Mouse (Mus musculus): ENCODE results near the gene Rps21.
"Not testable (repeated sequence)": the region's sequence is repeated elsewhere in the genome, so short reads cannot be mapped to it uniquely, and the experiment has no call there.

The Rps21 gene

DNA sequence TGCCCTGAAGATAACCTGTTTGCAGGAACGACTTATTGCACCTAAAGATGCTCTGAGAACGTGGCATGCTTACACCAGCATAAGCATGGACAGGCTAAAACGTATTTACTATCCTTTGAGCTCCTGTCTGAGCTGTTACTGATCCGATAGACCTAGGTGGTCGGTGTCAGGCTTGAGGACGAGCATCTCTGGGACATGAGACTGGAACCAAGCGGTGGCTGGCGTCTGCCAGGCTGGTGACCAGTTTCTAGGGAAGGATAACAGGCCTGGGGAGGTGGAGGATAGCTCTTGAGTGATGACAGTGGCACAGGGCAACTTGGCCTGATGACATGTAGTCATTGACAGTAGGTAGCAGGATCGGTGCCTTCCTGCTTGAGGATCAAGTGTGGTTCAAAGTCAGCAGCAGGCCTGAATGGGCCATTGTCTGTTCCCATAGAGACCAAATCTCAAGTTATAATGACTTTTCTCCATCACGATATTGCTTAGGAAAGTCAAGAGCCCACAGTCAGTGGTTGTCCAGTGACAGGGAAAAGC is 1.8 kb downstream of the Rps21 start:
- DNase-seq (ENCODE audit: low read depth, low spot score) = not testable (repeated sequence)

DNA sequence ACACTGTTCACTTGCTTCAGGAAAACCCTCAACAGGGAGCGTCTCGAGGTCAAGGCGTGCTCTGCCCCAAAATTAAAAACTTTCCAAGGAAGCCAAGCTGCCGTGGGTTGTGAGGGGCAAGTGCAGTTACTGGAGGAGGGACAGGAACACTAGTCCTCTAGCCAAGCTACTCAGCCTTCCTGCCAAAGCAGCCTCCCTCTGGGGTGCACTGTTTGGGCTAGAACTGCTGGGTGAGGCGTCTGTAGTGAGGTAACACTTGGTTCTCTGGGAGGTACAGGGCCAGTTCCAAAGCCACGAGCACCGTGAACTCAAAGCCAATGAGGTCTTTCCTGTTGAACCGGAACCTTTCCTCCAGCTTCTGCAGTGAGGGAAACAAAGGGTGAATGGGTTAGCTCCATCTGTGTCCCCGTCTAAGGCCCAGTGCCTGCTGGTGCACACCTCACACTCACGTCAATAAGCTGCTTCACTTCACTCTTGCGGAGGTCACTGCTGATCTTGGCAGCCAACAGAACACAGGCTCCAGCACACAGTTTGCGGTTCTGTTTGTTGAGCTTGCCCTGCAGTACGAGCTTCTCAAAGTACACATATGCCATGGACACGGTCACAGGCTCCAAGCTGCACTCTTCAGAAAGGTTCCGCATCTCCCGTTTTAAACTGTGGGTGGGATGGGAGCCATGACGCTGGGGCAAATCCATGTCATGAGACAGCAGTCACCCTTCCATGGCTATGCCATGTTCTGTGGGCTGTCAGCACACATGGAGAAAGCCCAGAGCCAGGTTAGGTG is 2.8 kb downstream of the Rps21 start:
- not testable (repeated sequence) for DNase-seq (ENCODE audit: low read depth, low spot score)

DNA sequence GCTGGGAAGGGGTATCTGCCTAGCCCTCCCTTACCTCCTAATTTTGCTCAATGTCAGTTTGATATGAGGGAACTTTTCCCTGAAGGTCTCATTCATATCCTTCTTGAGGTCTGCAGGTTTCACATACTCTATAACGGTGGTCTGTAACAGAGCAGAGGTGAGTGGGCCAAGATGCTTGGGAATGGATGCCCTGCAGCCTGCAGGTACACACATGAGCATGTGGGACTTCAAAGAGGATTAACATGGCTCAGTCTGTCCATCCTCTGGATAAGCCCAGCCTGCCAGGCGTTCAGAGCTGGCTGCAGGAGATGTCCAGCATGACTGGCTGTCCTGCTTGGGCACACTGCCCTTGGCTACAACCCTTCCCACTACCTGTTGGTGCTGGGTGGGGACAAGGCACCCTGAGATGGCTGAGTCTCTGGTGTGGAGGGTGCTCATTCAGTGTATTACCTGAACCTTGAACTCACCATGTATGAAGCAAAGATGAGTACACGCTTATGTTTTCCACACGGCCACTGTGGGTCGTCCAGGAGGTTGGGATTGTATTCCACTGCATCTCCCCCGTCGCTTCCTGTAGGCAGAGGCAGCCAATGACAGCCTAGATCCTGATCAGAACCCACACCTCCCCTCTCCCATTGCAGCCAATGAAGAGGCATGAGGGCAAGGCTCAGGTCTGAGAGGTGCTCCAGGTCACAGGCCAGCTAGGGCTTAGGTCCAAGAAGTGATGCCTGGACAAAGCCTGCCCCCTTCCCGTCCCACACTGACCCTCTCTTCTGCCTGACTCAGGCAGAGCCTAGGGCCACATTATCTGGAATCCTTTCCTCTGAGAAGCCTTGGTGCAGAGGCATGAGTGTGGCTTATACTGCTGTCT is 3.7 kb downstream of the Rps21 start:
- DNase-seq (ENCODE audit: low read depth, low spot score) = no peak

DNA sequence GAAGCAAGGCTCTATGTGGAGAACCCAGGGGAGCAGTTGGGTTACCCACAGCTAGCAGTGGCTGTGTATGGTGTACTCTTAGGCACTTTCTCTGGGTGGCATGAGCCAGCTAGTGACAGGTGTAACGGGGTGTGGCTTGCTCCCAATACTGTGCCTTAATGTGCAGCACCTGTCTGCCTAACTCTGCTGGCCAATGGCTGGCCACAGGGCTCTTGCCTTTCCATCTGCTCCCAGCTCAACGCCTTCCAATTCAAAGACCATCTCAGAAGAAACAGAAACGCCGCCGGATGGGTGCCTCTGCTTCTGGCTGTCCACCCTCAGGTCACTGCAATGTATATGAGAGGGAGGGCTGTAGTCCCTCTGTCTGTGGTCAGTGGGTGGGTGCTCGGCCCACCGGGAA is 4.7 kb downstream of the Rps21 start:
- no peak for DNase-seq (ENCODE audit: low read depth, low spot score)

DNA sequence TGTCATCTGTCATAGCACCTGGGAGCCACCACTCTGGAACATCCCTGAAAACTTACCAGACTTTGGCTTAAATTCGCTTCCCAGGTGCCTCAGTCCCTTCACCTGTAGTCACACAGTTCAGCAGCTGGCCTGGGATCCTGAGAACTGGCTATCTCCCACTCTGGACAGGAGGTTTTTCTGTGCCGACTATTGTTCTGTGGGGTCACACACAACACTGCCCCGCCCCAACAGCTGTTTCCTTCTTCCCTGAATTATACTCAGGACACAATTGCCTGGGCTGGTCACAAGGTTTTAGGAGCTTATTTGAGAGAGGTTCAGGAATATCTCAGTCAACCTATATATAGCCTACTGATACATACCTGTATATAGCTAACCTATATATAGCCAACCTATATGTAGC is 5.3 kb downstream of the Rps21 start:
- DNase-seq (ENCODE audit: low read depth, low spot score) = no peak

DNA sequence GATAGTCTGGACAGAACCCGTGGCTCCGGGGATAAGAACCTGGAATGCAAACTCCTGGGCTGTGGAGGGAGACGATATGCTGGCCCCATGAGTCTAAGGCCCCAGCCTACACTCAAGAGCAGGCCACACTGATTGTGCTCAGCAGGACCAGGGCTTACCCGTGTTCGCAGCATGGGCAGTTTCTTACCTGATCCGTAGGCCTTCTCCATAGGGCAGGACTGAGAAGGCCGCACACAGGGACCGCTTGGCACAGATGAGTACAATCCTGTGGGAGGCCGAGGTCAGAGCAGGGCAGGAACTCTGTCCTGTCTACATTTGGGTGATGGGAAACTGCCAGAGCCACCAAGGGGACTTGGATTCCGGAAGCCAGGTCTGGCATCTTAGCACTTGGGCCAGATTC is 5.7 kb downstream of the Rps21 start:
- no peak for DNase-seq (ENCODE audit: low read depth, low spot score)

DNA sequence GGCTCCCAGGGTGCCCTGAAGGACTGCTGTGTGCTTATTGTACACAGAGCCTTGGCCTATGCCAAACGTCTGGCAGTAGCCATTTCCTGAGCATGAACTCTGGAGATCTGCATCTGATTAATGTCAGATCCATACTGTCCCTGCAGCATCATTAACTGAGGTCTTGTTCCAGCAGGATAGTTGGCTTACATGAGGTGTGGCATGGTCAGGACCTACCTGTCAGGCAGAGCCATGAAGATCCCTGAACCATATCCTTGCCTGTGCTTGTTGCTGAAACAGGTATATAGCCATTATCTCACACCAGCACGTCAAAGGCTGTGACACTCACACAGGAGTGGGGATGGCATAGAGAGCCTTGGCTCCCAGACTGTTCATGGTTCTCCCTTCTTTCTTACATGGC is 10.8 kb downstream of the Rps21 start:
- no peak for DNase-seq (ENCODE audit: low read depth, low spot score)

DNA sequence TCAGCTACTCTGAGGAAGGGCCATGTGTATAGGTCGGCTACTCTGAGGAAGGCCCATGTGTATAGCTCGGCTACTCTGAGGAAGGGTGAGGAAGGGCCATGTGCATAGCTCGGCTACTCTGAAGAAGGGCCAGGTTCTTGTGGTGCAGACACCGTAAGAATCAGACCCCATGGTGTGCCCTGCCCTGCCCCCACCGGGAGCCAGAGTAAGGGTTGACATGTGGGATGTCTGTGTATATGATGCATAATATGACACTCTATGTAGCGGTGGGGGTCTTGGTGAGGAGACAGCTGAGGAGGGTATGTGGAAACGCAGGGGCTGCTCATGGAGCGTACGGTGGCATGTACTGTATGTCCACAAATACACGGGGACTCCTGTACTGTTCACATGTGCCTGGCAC is 12.2 kb downstream of the Rps21 start:
- no peak for DNase-seq (ENCODE audit: low read depth, low spot score)

DNA sequence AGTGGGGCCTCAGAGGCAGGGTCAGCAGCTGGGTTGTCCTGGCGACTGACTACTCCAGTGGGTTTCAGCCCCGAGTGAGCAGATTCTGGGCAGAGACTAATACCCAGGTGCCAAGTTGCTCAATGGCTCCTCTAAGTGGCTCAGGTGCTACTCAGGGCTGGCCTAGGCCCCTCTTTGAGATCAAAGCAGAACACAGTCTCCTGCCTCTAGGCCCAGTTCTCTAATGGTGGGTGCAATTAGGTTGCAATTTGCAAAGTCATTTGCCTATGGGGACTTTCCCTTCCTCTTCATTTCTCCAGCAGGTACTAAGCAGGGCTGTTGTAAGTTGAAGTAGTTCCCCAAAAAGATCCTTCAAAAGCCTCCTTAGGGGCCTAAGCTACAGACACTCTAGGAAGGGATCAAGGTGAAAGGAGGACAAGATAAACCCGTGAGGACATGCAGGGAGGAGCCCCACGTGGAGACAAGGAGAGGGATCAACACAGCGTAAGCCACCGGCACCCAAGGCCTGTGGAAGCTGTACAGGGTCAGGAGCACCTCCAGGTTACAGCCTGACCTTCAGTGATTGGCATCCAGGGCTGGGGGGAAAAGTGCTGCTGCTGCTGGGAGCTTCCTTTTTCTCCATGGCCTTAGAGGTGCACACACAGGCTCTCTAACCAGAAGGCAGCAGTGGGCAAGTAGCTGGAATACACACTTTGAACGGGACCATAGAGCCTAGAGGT is 13.5 kb downstream of the Rps21 start:
- no peak for DNase-seq (ENCODE audit: low read depth, low spot score)

DNA sequence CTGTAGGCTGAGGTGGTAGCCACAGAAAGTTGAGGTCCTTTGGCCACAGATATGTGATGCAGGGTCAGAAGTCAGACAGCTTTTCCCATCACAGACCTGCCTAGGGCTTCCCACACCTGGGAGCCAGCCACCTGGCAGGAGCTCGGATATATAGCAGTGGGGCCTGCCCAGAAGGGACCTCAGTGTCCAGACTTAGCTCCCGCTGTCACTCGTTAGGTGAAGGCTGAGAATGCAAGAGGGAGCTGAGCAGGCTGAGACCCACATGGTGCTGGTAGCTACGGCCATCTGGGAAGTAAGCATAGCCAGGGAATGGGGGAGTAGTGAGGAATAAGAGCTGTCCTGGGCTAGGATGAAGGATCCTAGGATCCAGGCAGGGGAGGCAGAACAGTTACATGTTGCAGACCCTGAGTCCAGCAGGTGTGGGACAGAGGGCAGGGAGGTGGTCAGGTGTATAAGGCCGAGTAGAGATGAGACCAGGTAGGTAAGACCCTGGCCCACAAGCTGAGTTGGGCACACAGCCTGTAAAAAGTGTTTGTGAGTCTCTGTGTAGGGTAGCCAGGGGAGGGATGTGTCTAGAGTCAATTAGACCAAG is 14.7 kb downstream of the Rps21 start:
- DNase-seq (ENCODE audit: low read depth, low spot score) = no peak

DNA sequence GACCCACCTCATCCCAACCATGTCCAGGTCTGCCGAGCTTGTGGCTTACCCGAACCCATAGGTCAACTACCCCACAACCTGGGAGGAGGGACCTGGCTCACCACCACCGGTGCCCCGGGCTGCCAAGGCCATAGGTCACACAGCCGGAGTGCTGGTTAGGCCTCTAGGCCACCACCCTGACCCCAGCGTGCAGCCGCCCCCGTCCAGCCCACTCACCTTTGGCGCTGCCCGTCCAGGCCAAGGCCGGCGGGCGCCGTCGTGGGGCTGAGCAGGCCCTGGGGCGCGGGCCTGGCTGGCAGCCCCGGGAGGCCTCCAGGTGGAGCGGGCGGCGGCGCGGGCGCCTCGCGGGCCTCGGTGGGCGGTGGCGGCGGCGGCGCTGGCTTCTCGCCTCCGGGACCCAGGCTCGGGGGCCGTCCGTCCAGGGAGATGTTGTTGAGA is 15.7 kb downstream of the Rps21 start:
- no peak for DNase-seq (ENCODE audit: low read depth, low spot score)

DNA sequence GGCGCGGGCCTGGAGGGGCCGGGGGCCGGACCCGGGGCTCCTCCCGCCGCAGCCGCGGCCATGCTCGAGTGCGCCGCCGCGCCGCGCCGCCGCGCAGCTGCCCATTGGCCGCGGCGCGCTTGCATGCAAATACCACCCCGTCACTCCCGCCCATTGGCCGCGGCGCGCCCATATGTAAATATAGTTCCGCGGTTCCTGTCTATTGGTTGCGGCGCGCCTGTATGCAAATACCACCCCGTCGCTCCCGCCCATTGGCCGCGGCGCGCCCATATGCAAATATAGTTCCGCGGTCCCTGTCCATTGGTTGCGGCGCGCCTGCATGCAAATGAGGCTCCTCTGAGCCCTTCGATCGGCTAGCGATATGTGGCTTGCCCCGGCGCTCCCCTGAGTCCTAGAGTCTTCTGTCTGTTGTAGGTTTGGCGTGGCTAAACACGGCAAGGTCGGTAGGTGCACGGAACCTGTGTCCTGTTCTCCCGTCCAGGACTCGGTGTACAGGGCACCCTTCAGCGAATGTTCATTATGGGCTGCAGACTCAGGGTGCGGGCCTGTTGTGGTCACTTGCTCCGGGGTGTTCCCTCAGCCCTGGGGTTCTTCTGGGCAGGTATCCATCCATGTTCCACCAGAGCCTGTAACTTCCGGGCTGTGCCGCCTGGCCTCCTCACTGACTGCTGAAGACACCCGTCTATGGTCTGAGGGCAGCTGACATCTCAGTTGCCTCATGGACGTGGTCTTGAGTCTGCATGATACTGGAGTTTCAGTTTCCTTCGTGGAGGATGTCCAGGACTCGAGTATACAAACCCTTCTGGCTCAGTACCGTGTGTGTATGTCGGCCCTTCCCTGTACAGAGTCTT is 16.4 kb downstream of the Rps21 start, which contains the start of gene Cables2:
TSS of gene Cables2 (minus strand) at position 103 of the 851 bp plus-strand sequence.
- DNase-seq (ENCODE audit: low read depth, low spot score) = peak; percentile 89

DNA sequence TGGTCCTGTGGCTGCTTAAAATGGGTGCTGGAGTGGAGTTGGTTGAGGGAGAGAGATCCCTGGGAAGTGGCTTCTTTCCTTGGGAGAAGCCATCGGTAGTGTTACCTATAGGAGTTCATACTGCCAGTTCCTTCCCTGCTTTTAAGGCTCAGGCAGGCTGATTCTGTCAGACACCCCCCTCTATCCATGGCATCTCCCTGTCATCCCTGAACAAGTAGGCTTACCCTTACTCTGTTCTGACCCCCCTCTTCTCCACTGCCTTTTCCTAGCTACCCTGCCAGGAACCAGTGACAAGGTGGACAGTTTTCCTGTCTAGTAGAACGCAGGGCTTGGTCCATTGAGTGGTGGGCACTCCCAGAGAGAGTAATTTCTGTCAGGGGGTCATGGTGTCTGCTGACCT is 17.3 kb downstream of the Rps21 start:
- DNase-seq (ENCODE audit: low read depth, low spot score) = no peak

DNA sequence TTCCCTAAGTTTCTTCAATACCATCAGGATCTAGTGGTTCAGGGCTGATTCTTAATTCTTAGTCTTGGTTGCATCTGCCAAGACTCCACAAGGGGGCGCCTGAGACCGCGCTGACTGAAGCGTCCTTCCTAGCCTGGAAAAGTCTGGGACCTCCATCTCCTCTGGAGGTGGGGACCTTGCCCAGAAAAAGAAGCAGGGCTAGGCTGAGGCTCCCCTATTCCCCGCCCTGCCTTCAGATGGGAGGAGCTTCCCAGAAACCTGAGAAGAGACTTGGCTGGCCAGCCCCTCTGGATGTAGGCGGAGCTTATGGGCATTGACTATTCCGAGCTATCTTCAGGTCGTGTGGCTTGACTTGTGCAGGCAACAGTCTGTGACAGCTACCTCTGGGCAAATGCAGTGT is 18.7 kb downstream of the Rps21 start:
- peak; percentile 64 for DNase-seq (ENCODE audit: low read depth, low spot score)

DNA sequence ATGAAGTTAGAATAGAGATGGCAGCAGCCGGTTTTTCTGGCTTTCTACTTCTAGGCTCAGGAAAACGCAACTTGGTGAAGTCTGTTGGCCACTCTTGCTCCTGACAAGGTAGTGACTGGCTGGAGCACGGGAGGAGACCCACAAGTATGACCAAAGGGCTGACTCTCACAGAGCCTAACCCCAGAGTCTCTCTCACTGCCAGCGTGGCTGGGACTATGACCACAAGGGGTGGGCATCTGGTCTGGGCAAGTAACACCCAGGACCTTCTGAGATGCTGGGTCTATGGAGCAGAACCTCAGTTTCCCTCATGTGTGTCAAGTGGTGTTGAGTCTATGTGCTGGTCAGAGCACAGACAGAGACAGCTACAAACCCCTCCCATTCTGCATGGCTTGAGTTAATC is 19.2 kb downstream of the Rps21 start:
- DNase-seq (ENCODE audit: low read depth, low spot score) = no peak

DNA sequence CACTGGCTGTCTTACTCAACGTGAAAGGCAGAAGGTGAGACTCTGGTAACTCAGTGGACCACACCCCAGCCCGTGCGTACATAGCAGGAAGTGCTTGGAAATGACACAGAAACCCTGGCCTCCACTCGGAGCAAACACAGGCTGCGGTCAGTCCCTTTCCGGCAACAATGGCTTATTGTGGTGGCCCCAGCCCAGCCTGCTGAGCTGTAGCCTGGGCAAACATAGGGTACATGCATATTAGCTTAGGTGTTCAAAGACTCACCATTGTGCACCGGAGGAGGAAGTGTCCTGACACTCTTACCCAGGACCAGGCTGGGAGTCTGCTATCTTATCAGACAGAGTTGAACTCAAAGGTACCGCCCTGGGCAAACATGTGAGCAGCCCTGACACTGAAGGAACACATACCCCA is 19.7 kb downstream of the Rps21 start:
- no peak for DNase-seq (ENCODE audit: low read depth, low spot score)

DNA sequence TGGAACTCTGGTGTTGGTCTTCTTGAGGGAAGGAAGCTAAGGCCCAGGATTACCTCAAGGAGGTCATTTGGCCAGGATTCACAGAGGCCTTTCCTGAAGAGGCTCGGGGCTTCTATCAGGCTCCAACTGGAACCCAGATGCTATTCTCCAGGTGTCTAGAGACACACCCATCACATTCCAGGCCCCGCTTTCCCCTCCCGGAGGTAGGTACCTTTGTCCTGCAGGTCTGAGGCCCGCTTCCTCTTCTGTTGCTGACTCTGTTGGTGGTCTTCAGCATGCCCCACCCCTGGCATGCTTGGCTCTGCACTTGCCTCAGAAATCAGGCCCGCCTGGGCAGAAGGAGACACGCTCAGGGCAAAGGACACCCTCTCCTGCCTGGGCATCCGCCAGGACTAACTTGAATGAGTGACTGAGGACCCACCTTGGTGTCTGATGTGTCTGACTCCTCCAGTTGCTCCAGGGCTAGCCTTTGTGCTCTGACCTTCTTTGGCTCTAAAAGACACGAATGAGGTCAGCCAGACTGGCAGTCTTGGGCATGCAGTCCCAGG is 20.7 kb downstream of the Rps21 start:
- DNase-seq (ENCODE audit: low read depth, low spot score) = no peak

DNA sequence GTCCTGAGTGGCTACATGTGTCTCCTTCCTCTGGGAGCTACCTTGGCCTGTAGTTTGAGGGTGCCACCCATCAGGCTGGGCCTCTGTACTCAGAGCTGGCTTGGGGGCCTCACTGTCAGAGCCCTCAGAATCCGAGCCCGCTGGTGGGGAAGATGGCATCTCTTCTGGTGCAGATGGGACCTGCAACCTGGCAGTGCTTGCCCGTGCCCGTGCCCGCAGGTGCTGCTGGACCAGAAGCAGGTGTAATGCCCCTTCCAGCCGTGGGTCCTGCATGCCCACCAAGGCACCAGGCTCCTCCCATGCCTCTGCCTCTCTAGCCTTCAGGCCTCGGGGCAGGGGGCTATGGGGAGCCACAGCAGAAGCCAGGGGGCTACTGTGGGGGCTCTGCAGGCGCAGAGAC is 22.1 kb downstream of the Rps21 start:
- DNase-seq (ENCODE audit: low read depth, low spot score) = no peak

DNA sequence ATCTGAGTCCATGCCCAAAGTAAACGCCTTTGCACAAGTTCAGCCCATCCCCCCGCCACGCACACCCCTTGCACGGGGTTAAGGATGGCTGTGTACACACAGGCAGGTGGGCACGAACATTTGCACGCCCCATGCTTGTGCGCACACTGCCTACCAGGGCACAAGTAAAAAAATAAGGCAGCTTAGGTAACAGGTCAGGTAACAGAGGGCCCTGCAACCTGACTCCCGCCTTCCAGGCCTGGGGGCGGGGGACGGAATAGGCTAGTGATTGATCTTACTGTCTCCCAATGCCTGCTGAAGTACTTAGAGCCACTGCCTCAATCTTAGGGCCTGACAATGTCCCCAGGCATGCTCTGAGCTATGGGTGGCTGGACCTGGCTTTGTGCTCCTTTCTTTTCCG is 31.8 kb downstream of the Rps21 start:
- no peak for DNase-seq (ENCODE audit: low read depth, low spot score)

DNA sequence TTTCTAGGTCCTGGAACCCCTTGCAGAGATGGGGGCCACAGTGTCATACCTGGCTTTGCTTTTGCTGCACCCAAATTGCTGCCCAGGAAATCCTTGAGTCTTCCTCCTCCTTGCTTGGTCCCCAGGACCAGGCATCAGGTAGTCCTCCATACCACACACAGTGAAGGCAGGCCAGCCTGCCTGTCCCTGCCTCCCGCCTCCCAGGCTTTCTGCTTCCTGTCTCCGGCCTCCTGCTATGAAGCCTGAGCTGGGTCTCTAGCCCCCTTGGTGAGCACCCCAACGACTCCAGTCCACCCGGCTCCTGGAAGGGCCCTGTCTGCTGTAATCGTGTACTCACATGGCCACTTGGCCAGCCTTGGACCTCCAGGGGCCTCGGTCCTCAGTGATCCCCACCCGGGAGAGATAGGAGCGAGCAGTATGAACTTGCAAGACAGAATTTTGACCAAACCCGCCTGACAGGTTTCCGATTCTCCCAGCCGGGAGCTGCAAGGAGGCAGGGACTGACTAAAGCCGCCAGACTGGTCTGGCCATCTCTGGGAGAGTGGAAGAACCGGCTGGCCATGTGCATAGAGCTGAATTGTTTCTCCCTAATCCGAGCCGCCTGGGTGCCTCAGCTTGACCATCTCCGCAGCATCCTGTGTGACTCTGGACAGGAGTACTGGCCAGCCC is 32.4 kb downstream of the Rps21 start, which contains the start of gene Rbbp8nl:
TSS of gene Rbbp8nl (minus strand) at position 440 of the 669 bp plus-strand sequence.
- DNase-seq (ENCODE audit: low read depth, low spot score) = no peak

All from c-Kit-negative CD71-positive TER-119-positive erythroid progenitor cells, embryonic 14.5 days (primary cell).